Mouse (Mus musculus) CH12.LX (cell line): ENCODE measurements at regions not wholly inside any gene's neighbourhood (a gene's known extent, or its start where the extent isn't known, plus 50 kb on each side); places are given as distances from the start of the nearest gene placed in this dataset.

Experiments used
- DNase-seq: peaks from one replicate; pipeline ENCODE4 v3.0.0-alpha.2; 2013; ENCODE audit errors: extremely low read depth
- H3K27ac ChIP-seq: 2 replicates; pipeline ENCODE4 v1.5.1; 2012; ENCODE audit warnings: low read depth, mild to moderate bottlenecking, control low read depth, moderate library complexity; ENCODE audit not compliant: insufficient read depth
- H3K27me3 ChIP-seq: replicated peaks from 2 replicates; pipeline ENCODE3; 2012; ENCODE audit warnings: inconsistent platforms
- H3K36me3 ChIP-seq, 2 experiments: replicated peaks in 1 of 2; 2 replicates each; pipeline versions ENCODE3 to v1.6.1; 2012; ENCODE audit warnings: inconsistent platforms in 1 of 2, low read length in 1 of 2, mild to moderate bottlenecking in 1 of 2, mixed read lengths in 1 of 2, moderate library complexity in 1 of 2; ENCODE audit not compliant: control insufficient read depth in 1 of 2, insufficient read depth in 1 of 2
- H3K4me1 ChIP-seq, 2 experiments: 2 replicates each; pipeline ENCODE4 v1.6.1; 2012; ENCODE audit warnings: inconsistent platforms in 1 of 2, moderate library complexity in 1 of 2; ENCODE audit not compliant: insufficient read depth in 2 of 2, control insufficient read depth in 1 of 2
- H3K4me2 ChIP-seq: 2 replicates; pipeline ENCODE4 v1.6.1; 2012; ENCODE audit warnings: low read depth, mild to moderate bottlenecking, control low read depth; ENCODE audit not compliant: poor library complexity, insufficient read depth, severe bottlenecking
- H3K4me3 ChIP-seq, 3 experiments: fragments of 150-350 bp in 1 of 3; sonication (generic) in 1 of 3; replicated peaks in 1 of 3; 2 replicates each; pipeline versions ENCODE3 to v1.5.1; 2011 to 2012; ENCODE audit warnings: low read depth in 2 of 3, low read length in 2 of 3, mild to moderate bottlenecking in 2 of 3, moderate library complexity in 2 of 3, control low read depth in 1 of 3, improper control_type of control experiment in 1 of 3, inconsistent platforms in 1 of 3, mixed read lengths in 1 of 3; ENCODE audit not compliant: poor library complexity in 1 of 3
- H3K79me2 ChIP-seq: replicated peaks from 2 replicates; pipeline ENCODE4 v1.6.1; 2012; ENCODE audit warnings: mild to moderate bottlenecking, moderate library complexity; ENCODE audit not compliant: control insufficient read depth, poor library complexity, insufficient read depth, severe bottlenecking; ENCODE audit errors: extremely low read depth
- H3K9ac ChIP-seq: 2 replicates; pipeline ENCODE4 v1.6.1; 2012; ENCODE audit warnings: low read depth, mild to moderate bottlenecking, control low read depth, moderate library complexity; ENCODE audit not compliant: insufficient read depth
- H3K9me3 ChIP-seq: replicated peaks from 2 replicates; pipeline ENCODE3; 2012; ENCODE audit warnings: low read length, inconsistent platforms, mixed read lengths
- BHLHE40 ChIP-seq: IDR thresholded peaks from 2 replicates; pipeline ENCODE4 v1.6.1; 2011; ENCODE audit warnings: mild to moderate bottlenecking, low read depth, low read length, improper control_type of control experiment
- CHD1 ChIP-seq: IDR thresholded peaks from 2 replicates; pipeline ENCODE4 v1.6.1; 2012; ENCODE audit warnings: low read depth, low read length, improper control_type of control experiment, inconsistent platforms
- CHD2 ChIP-seq: IDR thresholded peaks from 2 replicates; pipeline ENCODE4 v1.6.1; 2011; ENCODE audit warnings: low read length, improper control_type of control experiment
- CTCF ChIP-seq, 2 experiments: IDR thresholded peaks in 1 of 2; conservative IDR thresholded peaks in 1 of 2; 2 replicates each; pipeline ENCODE4 v1.5.1; 2011 to 2012; ENCODE audit warnings: low read depth in 2 of 2, low read length in 2 of 2, improper control_type of control experiment in 1 of 2, inconsistent platforms in 1 of 2, mild to moderate bottlenecking in 1 of 2, moderate library complexity in 1 of 2
- E2F4 ChIP-seq: IDR thresholded peaks from 2 replicates; pipeline ENCODE4 v1.6.1; 2011; ENCODE audit warnings: low read depth, low read length, improper control_type of control experiment; ENCODE audit not compliant: insufficient replicate concordance
- ELF1 ChIP-seq: IDR thresholded peaks from 2 replicates; pipeline ENCODE4 v1.6.1; 2014; ENCODE audit warnings: low read depth, mild to moderate bottlenecking, inconsistent platforms, low read length, improper control_type of control experiment
- EP300 ChIP-seq: IDR thresholded peaks from 2 replicates; pipeline ENCODE4 v1.6.1; 2011; ENCODE audit warnings: low read length, improper control_type of control experiment
- ETS1 ChIP-seq: conservative IDR thresholded peaks from 2 replicates; pipeline ENCODE4 v1.6.1; 2012; ENCODE audit warnings: low read depth, mild to moderate bottlenecking, inconsistent platforms, low read length, improper control_type of control experiment, moderate library complexity
- GABPA ChIP-seq: IDR thresholded peaks from 2 replicates; pipeline ENCODE4 v1.6.1; 2012; ENCODE audit warnings: low read depth, low read length, improper control_type of control experiment, inconsistent platforms; ENCODE audit not compliant: insufficient replicate concordance
- HCFC1 ChIP-seq: IDR thresholded peaks from 2 replicates; pipeline ENCODE4 v1.6.1; 2012; ENCODE audit warnings: low read depth, mild to moderate bottlenecking, inconsistent platforms, low read length, improper control_type of control experiment
- IRF4 ChIP-seq: IDR thresholded peaks from 2 replicates; pipeline ENCODE4 v1.6.1; 2014; ENCODE audit warnings: low read depth, mild to moderate bottlenecking, inconsistent platforms, low read length, improper control_type of control experiment
- JUN ChIP-seq: IDR thresholded peaks from 2 replicates; pipeline ENCODE4 v1.6.1; 2011; ENCODE audit warnings: low read depth, mild to moderate bottlenecking, low read length, improper control_type of control experiment, moderate library complexity; ENCODE audit not compliant: insufficient read depth
- JUND ChIP-seq: conservative IDR thresholded peaks from 2 replicates; pipeline ENCODE4 v1.6.1; 2011; ENCODE audit warnings: low read depth, low read length, improper control_type of control experiment
- KAT2A ChIP-seq: IDR thresholded peaks from 2 replicates; pipeline ENCODE4 v1.6.1; 2012; ENCODE audit warnings: low read length, improper control_type of control experiment, inconsistent platforms; ENCODE audit not compliant: insufficient replicate concordance
- MAFK ChIP-seq: IDR thresholded peaks from 2 replicates; pipeline ENCODE4 v1.6.1; 2011; ENCODE audit warnings: low read length, improper control_type of control experiment; ENCODE audit not compliant: insufficient replicate concordance
- MAX ChIP-seq: IDR thresholded peaks from 2 replicates; pipeline ENCODE4 v1.6.1; 2011; ENCODE audit warnings: low read length, improper control_type of control experiment
- MAZ ChIP-seq: IDR thresholded peaks from 2 replicates; pipeline ENCODE4 v1.6.1; 2012; ENCODE audit warnings: low read depth, mild to moderate bottlenecking, inconsistent platforms, low read length, improper control_type of control experiment, moderate library complexity
- MEF2A ChIP-seq: IDR thresholded peaks from 2 replicates; pipeline ENCODE4 v1.6.1; 2014; ENCODE audit warnings: low read depth, mild to moderate bottlenecking, inconsistent platforms, low read length, improper control_type of control experiment, borderline replicate concordance
- MXI1 ChIP-seq: IDR thresholded peaks from 2 replicates; pipeline ENCODE4 v1.6.1; 2011; ENCODE audit warnings: mild to moderate bottlenecking, low read depth, low read length, improper control_type of control experiment
- MYC ChIP-seq: IDR thresholded peaks from 2 replicates; pipeline ENCODE4 v1.6.1; 2011; ENCODE audit warnings: low read depth, mild to moderate bottlenecking, improper control_type of control experiment, low read length
- NELFE ChIP-seq: IDR thresholded peaks from 2 replicates; pipeline ENCODE4 v1.6.1; 2011; ENCODE audit warnings: low read depth, low read length, improper control_type of control experiment
- NRF1 ChIP-seq: IDR thresholded peaks from 2 replicates; pipeline ENCODE4 v1.6.1; 2014; ENCODE audit warnings: low read depth, mild to moderate bottlenecking, inconsistent platforms, low read length, improper control_type of control experiment, moderate library complexity
- PAX5 ChIP-seq: IDR thresholded peaks from 2 replicates; pipeline ENCODE4 v1.6.1; 2012; ENCODE audit warnings: low read length, inconsistent platforms, mixed read lengths
- POLR2A ChIP-seq: IDR thresholded peaks from 2 replicates; pipeline ENCODE4 v1.6.1; 2011; ENCODE audit warnings: low read depth, mild to moderate bottlenecking, improper control_type of control experiment, low read length
- POLR2AphosphoS2 ChIP-seq: IDR thresholded peaks from 2 replicates; pipeline ENCODE4 v1.6.1; 2011; ENCODE audit warnings: low read depth, low read length, improper control_type of control experiment
- RAD21 ChIP-seq: IDR thresholded peaks from 2 replicates; pipeline ENCODE4 v1.6.1; 2011; ENCODE audit warnings: low read depth, mild to moderate bottlenecking, low read length, improper control_type of control experiment, moderate library complexity
- RCOR1 ChIP-seq: conservative IDR thresholded peaks from 2 replicates; pipeline ENCODE4 v1.6.1; 2012; ENCODE audit warnings: low read depth, mild to moderate bottlenecking, inconsistent platforms, low read length, improper control_type of control experiment
- SIN3A ChIP-seq: IDR thresholded peaks from 2 replicates; pipeline ENCODE4 v1.6.1; 2012; ENCODE audit warnings: low read length, improper control_type of control experiment, inconsistent platforms
- SMC3 ChIP-seq: IDR thresholded peaks from 2 replicates; pipeline ENCODE4 v1.6.1; 2011; ENCODE audit warnings: low read depth, low read length, improper control_type of control experiment
- TBP ChIP-seq: conservative IDR thresholded peaks from 2 replicates; pipeline ENCODE4 v1.6.1; 2011; ENCODE audit warnings: low read depth, low read length, improper control_type of control experiment
- TCF12 ChIP-seq: IDR thresholded peaks from 2 replicates; pipeline ENCODE4 v1.6.1; 2014; ENCODE audit warnings: low read depth, mild to moderate bottlenecking, inconsistent platforms, low read length, improper control_type of control experiment
- UBTF ChIP-seq: IDR thresholded peaks from 2 replicates; pipeline ENCODE4 v1.6.1; 2012; ENCODE audit warnings: low read depth, mild to moderate bottlenecking, inconsistent platforms, low read length, improper control_type of control experiment, moderate library complexity
- USF1 ChIP-seq: IDR thresholded peaks from 2 replicates; pipeline ENCODE4 v1.6.1; 2014; ENCODE audit warnings: low read depth, mild to moderate bottlenecking, inconsistent platforms, low read length, improper control_type of control experiment
- USF2 ChIP-seq: conservative IDR thresholded peaks from 2 replicates; pipeline ENCODE4 v1.6.1; 2011; ENCODE audit warnings: low read depth, low read length, improper control_type of control experiment
- ZC3H11A ChIP-seq: IDR thresholded peaks from 2 replicates; pipeline ENCODE4 v1.6.1; 2012; ENCODE audit warnings: low read depth, mild to moderate bottlenecking, inconsistent platforms, low read length, improper control_type of control experiment
- ZKSCAN1 ChIP-seq: IDR thresholded peaks from 2 replicates; pipeline ENCODE4 v1.6.1; 2012; ENCODE audit warnings: low read depth, inconsistent platforms, low read length, improper control_type of control experiment, borderline replicate concordance
- ZMIZ1 ChIP-seq: IDR thresholded peaks from 2 replicates; pipeline ENCODE4 v1.6.1; 2012; ENCODE audit warnings: low read depth, mild to moderate bottlenecking, inconsistent platforms, low read length, improper control_type of control experiment
- ZNF384 ChIP-seq: IDR thresholded peaks from 2 replicates; pipeline ENCODE4 v1.6.1; 2012; ENCODE audit warnings: low read depth, low read length, improper control_type of control experiment, inconsistent platforms
- dilution Hi-C: fragments of 300-500 bp; cut with MboI; formaldehyde crosslinking; loops from 2 replicates; pipeline ENCODE4 v1.14.3; 2020; ENCODE audit warnings: low sequenced_read_pairs; ENCODE audit not compliant: extremely low pct_unique_long_range_greater_than_20kb, extremely low pct_ligation_motif_present
- in situ Hi-C: fragments of 300-500 bp; cut with MboI; formaldehyde crosslinking; loops from 3 replicates; pipeline ENCODE4 v1.14.3; 2019; ENCODE audit warnings: low sequenced_read_pairs, low pct_ligation_motif_present, low pct_unique_long_range_greater_than_20kb, mixed read lengths

- peaks cover 55 to 85% of the 10 kb centered on the region in 2 experiments for H3K4me1 ChIP-seq
- H3K36me3 ChIP-seq, result peaks cover 0 to 2% of the 10 kb centered on the region in 2 experiments
- peak overlapping the region; percentile 88 for H3K27ac ChIP-seq
These were observed 246.8 kb downstream of the Rplp1 start for GRCm38 (mm10) chr9:61667453-61668074.

GRCm38 (mm10) chr9:61666761-61667332 lies 247.5 kb downstream of the Rplp1 start:
- peaks cover 8% of the 10 kb centered on the region for H3K9me3 ChIP-seq
- DNase-seq, result no peak
- peak overlapping the region; percentile 88 for H3K27ac ChIP-seq
- peak overlapping the region; percentile 12; the same call in 1 of the 2 replicates for H3K4me2 ChIP-seq
- no peak overlapping the region for H3K4me3 ChIP-seq
- H3K4me1 ChIP-seq, result peaks cover 56 to 91% of the 10 kb centered on the region in 2 experiments
- in situ Hi-C loops, result no loop called here
- H3K79me2 ChIP-seq, result no peaks in the 10 kb centered on the region
- H3K9ac ChIP-seq, result no peak overlapping the region
- H3K27me3 ChIP-seq, result no peaks in the 10 kb centered on the region
- peaks cover 0 to 2% of the 10 kb centered on the region in 2 experiments for H3K36me3 ChIP-seq
- dilution Hi-C loops, result no loop called here
- no peak for TF ChIP-seq CTCF (conservative IDR thresholded peaks at IDR 0.05 in 1 of 2, IDR thresholded peaks at IDR 0.05 in 1 of 2; ENCODE audit: low read depth in 2 of 2, low read length in 2 of 2)
- no peak for TF ChIP-seq NELFE
- peak; percentile 91 for TF ChIP-seq ETS1
- 0 out of 2 replicates have a peak, but pooled peaks have one; percentile 7 for TF ChIP-seq SMC3
- no peak for TF ChIP-seq UBTF
- 0 out of 2 replicates have a peak, but pooled peaks have one; percentile 20 for TF ChIP-seq SIN3A
- TF ChIP-seq KAT2A, result no peak
- peak; percentile 40; the same call in 1 of the 2 replicates for TF ChIP-seq IRF4
- no peak for TF ChIP-seq ZNF384
- no peak for TF ChIP-seq MAFK
- peak; percentile 61 for TF ChIP-seq EP300
- TF ChIP-seq TCF12, result peak; percentile 60
- 0 out of 2 replicates have a peak, but pooled peaks have one; percentile 37 for TF ChIP-seq RCOR1
- TF ChIP-seq TBP, result no peak
- TF ChIP-seq MYC, result no peak
- no peak for TF ChIP-seq MEF2A

More at GRCm38 (mm10) chr9:61667453-61668074, 246.8 kb downstream of the Rplp1 start:
- Histone ChIP-seq H3K4me2 (peak overlapping the region; percentile 46), H3K27me3 (no peaks in the 10 kb centered on the region), H3K4me3 (no peak overlapping the region), H3K79me2 (no peaks in the 10 kb centered on the region), H3K9me3 (peaks cover 8% of the 10 kb centered on the region), H3K9ac (0 out of 2 replicates have a peak overlapping the region, but pooled peaks have one; percentile 31)
- dilution Hi-C loops, result no loop called here
- peak; percentile 92 for DNase-seq
- peak; percentile 76 for TF ChIP-seq TBP
- no peak for TF ChIP-seq MAZ
- TF ChIP-seq POLR2A, result peak; percentile 40
- TF ChIP-seq CHD1, result peak; percentile 99
- TF ChIP-seq ZNF384, result peak; percentile 38; the same call in 1 of the 2 replicates
- peak; percentile 95 for TF ChIP-seq IRF4
- TF ChIP-seq ZC3H11A, result no peak
- peak; percentile 61; the same call in 1 of the 2 replicates for TF ChIP-seq MAFK
- peak; percentile 78 for TF ChIP-seq MAX
- no peak for TF ChIP-seq ZKSCAN1
- no peak for TF ChIP-seq E2F4
- TF ChIP-seq USF2, result no peak
- no peak for TF ChIP-seq ELF1
- TF ChIP-seq JUN, result no peak
- TF ChIP-seq HCFC1, result no peak
- TF ChIP-seq CHD2, result peak; percentile 73
- TF ChIP-seq USF1, result no peak
- peak; percentile 85 for TF ChIP-seq MYC
- no peak for TF ChIP-seq KAT2A
- peak; percentile 93 for TF ChIP-seq MEF2A
- TF ChIP-seq UBTF, result no peak
- no peak for TF ChIP-seq POLR2AphosphoS2
- peak; percentile 55; the same call in 1 of the 2 replicates for TF ChIP-seq JUND
- no peak for TF ChIP-seq ZMIZ1
- no peak for TF ChIP-seq PAX5
- peak; percentile 94 for TF ChIP-seq TCF12
- TF ChIP-seq NELFE, result no peak
- TF ChIP-seq RAD21, result peak; percentile 24
- peak; percentile 18; the same call in 1 of the 2 replicates for TF ChIP-seq MXI1
- no peak for TF ChIP-seq SMC3
- peak; percentile 90 for TF ChIP-seq EP300
- TF ChIP-seq BHLHE40, result peak; percentile 94
- TF ChIP-seq NRF1, result no peak
- TF ChIP-seq ETS1, result peak; percentile 98
- no peak; the same call in 1 of the 2 replicates for TF ChIP-seq RCOR1
- TF ChIP-seq GABPA, result no peak
- no peak; the same call in 1 of the 2 replicates for TF ChIP-seq SIN3A
- no peak for TF ChIP-seq CTCF (conservative IDR thresholded peaks at IDR 0.05 in 1 of 2, IDR thresholded peaks at IDR 0.05 in 1 of 2; ENCODE audit: low read depth in 2 of 2, low read length in 2 of 2)
- in situ Hi-C loops, result no loop called here
